Mouse (Mus musculus) v-Abl transformed pro-B cells (cell line): ENCODE measurements around the gene Rasgef1b.

ENCODE experiments used
- in situ Hi-C, 2 experiments: fragments of 400-800 bp; cut with MboI; formaldehyde crosslinking; loops; one replicate each; pipeline ENCODE4 v1.15.1; 2025; ENCODE audit not compliant: unreplicated experiment in 2 of 2

The Rasgef1b gene

DNA sequence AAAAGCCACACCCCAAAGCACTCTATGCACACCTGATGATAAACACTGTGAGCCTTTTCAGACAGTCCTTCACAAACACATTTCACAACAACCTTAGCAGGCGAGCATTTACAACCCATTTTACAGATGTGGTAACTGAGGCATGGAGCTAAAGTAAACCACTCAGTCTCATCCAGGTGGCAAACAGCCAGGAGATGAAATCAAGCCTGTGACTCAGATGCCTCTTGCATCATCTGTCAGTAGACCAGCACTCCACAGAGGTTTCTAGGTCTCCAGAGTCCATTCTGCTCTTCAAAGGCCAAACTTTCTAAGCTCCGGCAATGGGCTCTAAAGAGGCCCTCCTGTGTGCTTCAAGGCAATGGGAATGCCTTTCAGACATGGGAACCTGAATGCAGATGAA lies 396.8 kb downstream of the Rasgef1b start:
- in situ Hi-C loops: no loop called here

DNA sequence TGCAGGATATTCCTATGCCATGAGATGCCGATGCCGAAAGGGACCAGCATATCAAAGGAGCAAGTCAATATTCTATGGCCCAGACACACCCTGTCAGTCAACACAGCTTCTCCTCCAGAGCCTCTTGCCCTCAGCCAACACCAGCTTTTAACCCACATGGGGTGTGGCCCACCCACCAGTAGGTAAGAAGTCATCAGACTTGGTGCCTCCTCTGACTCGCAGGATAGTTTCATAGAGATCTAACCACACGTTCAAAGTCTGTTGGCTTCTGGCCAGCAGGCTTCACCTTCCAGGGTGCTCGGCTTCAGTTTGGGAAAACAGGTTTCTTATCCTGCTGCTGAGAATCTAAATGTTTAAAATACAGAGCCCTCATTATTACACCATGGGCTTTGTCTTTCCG lies 399.8 kb downstream of the Rasgef1b start:
- in situ Hi-C loops: no loop called here

DNA sequence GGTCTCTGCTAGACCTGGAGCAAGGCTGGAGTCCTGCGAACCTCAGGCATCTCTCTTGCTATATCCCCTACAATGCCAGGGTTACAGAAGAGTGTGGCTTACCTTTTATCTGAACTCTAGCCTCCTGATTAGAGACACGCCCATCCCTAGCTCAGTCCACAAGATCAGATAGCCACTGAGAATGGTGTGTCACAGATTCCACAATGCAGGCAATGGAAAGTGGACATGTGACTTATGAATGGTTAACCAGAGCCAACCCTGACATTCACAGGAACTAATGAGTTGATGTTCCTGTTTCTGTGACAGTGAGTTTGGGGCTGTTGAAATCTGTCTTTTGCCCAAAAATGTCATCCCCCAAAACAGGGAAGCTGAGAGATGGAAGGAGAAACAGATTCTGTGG lies 401.8 kb downstream of the Rasgef1b start:
- in situ Hi-C loops: no loop called here

DNA sequence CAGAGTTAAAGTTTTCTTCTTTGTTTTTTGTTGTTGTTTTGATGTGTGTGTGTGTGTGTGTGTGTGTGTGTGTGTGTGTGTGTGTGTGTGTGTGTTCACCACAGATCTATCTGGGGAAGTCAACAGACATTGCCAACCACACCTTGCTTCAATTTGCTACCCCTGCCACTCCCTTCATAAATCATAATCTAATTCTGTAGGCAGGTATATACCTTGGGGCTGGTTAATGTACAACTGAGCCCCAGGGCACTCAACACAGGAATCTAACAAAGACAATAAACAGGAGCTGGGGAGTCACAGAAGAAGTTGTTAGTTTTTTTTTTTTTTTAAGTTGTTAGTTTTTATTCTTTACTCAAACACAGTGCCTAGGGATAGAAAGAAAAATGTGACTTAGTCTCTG lies 403.6 kb downstream of the Rasgef1b start:
- in situ Hi-C loops: no loop called here

DNA sequence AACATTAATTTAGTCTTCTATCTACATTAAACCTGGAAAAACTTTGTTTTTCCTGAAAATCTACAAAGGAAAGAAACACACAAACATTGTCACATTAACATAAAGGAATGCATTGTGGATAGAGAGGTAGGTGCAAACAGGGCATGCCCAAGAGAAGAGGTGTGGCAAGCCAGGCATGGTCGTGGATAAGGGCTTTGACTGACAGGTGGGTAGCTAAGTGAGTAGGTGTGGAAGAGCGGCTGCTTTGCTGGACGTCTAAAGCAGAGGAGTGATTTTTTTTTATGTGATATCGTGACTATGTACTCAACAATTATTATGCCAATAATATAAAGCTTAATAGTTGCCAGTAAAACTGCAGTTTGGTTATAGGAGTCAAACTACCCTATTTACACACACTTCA lies 408.1 kb downstream of the Rasgef1b start:
- in situ Hi-C loops: no loop called here

DNA sequence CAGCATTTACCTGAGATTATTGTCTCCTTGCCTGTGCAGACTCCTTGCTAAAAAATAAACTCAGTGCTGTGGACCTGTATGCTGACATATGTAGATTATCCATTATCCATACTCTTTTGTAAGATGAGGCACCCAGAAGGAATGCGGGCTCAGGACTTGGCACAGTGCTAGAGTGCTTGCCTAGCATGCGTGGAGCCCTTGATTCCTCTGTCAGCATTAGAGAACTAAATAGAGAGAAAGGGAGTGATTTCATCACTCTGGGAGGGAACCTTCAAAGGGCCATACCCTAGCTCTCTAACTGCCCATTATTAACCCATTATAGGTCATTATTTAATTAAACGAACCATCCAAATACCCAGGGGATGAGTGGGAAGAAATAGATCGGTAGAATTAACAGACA lies 430.9 kb downstream of the Rasgef1b start:
- in situ Hi-C loops: no loop called here

DNA sequence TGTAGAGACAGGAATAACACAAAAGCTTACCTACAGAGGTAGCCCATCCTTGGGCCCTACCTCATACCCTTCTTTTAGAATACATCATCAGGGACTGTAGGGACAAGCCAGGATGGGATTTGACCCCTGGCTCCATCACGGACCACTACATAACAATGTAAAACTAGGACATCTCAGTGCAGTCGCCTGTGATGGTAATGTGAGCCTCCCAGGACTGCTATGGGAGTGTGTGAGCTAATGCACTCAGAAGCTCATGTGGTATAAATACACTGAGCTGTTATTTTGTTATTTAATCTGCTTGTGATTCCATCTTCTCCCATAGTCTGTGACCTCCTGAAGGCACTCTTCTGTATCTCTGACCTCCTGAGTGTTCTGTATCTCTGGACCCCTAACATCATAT lies 432.5 kb downstream of the Rasgef1b start:
- in situ Hi-C loops: no loop called here

DNA sequence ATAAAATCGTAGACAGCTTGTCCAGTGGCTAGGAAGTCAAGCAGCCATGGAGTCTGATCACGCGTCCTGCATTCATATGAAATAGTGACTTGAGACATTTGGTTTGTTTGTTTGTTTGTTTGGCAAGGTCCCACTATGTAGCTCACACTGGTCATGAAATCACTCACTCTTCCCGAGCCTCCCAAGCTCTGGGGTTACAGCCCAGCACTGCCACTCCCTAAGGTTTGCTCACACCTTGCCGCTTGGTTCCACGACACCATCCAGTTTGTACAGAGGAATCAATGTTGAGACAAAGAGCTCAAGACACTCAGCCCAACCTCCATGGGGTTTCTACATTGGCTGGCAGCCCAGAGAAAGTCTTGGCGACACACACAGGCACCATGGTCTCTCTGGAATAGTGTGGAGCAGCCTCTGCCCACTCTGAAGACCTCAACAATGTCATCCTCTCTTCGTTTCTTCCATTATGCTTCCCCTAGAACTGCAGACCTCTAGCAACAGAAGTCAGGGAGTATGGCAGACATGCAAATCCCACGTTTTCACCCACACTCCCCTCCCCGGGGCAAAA lies 436.5 kb downstream of the Rasgef1b start:
- in situ Hi-C loops: no loop called here

DNA sequence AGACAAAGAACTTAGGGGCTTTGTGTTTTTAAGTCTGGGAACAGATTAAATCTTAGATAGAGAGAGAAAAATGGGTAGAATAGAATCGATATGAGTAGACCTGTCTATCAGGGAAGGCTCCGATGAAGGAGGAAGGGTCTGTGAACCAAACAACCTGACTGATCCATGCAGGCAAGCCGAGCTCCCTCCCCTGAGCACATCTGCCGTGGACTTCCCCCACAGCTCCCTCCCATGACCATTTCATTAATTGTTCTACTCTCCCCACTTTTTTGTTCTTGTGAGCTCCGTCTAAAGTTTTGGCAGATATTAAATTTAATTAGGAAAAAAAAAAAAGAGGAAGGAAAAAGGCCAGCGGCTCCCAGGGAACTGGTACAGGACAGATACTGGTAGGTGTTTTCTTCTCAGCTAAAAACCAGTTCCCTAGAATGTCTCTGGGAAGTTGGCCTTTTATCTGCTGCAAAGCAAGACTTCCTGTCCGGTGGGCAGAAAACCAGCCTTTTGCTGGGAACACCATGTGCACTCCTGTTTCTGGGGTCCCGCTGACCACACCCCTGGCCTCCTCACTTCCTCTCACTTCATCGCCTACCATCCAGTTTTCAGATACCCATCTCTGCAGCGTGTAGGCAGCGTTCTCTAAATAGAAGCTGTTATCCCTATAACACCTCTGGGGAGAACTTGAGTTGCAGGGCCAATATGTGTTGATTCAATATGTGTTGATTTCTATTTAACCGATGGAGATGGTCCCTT lies 437.6 kb downstream of the Rasgef1b start:
- in situ Hi-C loops: no loop called here

DNA sequence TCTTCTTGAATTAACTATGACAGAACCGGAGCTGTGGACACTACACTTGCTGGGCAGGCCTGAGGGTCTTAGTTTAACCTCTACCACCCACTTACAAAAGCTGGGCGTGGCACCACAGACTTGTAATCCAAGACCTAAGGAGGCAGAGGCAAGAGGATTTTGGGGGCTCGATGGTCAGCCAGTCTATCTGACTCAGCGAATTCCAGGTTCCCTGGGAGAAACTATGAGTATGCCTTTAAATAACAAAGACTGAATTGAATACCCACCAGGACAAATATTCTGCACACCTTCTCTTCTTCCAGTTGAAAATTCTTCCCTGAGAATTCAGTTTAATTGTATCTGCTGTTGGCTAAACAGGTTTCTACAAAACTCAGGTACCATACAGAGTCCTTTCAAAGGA lies 440.6 kb downstream of the Rasgef1b start:
- in situ Hi-C loops: no loop called here

DNA sequence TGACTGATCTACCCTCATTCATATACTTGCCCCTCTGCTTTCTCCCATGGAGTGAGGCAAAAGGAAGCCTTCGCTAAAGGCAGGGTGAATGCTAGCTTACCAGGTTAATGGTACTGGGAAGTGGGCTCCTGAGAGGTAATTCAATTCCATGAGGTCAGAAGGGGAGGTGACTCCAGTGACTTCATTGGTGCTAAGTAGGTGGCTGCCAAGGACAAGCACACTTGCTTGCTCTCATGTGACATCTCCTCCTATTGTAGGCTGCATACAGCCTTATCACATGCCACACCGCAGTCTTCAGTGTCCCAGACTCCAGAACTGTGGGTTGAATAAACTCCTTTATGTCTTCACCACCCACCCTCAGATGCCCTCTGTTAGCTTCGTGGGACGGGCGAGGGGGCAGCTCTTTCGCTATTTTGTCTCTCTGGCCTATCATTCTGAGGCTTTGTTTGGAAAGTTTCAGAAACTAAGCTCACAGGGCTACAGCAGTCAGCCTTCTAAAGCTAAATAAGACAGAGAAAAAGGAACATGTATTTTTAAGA lies 441.1 kb downstream of the Rasgef1b start:
- in situ Hi-C loops: no loop called here

DNA sequence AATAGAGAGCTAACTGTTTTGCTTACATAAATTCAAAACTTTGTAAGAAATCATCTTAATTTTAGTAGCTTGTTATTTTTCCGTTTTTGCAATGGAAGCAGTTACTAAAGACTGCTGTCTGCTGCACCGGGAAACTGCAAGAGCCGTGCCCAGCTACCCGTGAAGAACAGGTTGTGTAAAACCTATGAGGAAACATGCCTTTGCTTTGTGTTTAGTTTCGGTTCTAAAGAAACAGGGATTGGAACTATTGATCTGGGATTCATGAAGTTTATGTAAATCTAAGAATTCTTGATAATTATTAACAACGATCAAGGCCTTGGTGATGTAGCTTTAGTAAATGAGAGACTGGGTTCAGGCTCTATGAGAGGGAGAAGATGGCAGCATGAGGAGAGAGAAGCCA lies 442.3 kb downstream of the Rasgef1b start:
- in situ Hi-C loops: no loop called here

DNA sequence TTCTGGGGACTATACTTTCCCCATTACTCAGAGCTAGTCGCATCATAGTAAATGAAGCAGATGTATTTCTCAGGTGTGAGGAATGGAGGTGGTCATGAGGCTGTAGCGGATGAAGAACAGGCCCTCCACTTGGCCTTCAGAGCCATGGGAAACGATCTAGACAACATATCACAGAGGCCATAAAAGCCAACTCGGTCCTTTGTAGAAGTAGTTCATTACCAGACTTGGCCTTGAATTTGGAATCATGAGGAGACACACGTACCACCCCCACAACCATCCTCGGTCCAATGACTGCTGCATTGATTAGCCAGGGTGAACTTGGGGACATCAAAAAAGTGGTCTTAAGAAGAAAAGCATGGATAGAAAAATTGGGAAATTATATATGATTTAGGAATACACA lies 442.8 kb downstream of the Rasgef1b start:
- in situ Hi-C loops: no loop called here

DNA sequence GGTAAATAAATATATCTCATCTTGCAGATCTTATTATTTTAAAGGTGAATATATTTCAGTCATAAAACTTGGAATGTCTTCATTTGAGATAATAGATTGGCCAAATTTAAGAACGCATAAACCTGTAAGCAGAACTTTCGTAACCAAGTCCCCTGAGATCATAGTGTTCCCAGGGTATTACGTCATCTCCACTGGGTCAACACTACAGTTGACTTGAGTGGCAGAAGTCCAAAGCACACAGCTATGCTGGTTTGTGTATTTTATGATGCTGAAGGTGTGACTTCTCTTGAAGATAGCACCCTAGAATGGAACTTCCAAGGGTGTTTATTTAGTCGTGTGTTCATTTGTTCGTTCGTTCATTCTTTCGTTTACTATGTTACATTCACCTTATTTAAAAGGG lies 444.5 kb downstream of the Rasgef1b start:
- in situ Hi-C loops: no loop called here

DNA sequence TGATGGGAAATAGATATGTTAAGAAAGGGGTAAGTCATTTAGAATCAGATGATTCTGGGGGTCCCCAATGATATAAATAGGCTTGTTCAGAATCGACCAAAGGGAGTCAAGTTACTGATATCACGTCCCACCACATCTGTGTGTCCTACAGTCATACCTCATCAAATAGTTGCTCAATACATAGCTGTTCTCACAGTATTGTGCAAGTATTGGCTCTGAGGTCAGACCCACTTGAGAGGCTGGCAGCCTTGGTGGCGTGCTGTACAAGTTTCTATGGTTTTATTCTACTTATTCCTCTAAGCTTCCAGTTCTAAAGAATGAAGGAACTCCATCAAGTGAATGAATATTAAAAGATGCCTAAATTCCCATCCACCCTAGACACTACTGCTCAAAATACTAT lies 445.2 kb downstream of the Rasgef1b start:
- in situ Hi-C loops: no loop called here

DNA sequence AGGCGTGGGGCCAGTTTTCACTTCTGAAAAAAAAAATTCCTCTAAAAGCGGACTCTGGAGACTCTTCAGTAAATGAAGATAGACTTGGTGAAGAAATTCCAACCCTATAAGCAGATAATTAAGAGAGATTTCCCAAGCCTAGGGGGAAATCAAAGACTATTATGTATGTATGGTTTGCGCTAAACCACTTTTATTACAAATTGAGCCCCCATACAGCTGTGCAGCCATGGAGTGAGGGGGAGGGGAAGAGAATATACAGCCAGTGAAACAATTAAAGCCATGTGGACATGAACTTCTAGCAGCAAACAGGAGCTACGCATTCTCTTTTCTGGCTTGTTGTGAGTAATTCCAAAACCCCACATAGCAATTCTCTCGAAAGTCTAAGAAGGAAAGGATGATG lies 448.3 kb downstream of the Rasgef1b start:
- in situ Hi-C loops: no loop called here

DNA sequence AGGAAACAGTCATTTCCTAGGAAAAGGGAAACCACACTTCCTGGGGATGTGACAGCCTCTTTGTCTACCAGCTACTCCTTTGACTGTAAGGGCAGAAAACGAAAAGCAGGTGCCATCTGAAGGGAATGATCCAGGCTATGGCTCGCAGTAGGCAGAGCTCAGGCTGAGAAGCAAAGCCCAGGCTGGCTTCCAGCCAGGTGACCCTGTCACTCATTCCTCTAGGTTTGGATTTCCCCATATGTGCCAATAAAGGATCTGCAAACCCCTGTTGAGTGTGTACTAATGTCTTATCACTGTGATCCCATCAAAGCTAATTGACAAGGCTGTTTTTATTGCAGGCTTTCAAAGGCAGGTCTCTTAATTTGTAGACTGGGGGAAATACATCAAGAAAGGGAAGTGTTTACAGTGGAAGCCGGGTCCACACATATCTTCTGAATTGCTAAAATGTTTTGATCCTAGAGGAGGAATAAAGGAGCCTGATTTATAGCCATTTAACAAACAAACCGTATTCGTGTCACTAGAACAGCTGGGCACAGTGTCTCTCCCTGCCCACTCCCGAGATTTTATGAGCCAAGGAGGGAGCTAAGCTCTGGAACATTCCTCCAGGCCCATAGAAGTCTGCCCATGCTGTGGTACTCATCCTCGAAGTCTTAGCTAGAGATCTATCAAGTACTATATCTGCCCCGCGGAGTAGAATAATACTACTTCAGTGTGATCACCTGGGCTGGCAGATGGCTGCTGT lies 449.7 kb downstream of the Rasgef1b start:
- in situ Hi-C loops: no loop called here

DNA sequence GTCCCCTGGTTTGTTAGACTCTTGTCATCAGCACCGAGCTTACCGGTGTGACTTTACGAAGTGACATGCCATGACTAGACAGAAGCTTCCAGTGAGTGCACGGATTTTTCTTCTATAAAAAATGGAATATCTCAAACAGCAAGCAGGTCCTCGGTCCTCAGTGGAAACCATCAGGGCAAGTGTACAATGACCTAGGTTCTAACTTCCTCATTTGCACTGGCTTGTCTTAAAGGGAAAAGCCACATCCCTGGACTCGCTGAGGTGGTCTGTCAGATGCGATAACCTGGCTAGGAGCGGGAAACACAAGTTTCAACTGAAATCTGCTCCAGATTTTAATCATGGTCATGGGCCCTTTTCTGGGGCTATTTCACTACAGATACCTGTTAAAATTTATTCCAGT lies 450.5 kb downstream of the Rasgef1b start:
- in situ Hi-C loops: no loop called here

DNA sequence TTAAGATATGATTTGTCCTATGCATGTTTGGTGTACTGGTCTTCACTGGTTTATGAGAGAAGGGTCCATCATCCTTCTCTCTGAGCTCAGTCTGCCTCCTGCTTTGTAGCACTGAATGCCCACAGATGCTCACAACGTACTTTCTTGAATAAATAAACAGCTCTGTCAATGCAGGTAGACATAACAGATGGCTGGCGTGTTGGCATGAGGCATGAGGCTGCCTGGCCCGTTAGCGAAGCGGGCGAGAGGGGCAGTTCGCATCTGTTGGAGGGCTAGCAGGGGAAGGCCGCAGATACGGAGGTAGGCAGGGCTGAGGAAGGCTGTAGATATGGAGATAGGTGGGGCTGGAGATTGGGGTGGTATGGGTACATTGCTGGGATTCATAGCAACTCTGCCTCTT lies 451.3 kb downstream of the Rasgef1b start:
- in situ Hi-C loops: no loop called here

DNA sequence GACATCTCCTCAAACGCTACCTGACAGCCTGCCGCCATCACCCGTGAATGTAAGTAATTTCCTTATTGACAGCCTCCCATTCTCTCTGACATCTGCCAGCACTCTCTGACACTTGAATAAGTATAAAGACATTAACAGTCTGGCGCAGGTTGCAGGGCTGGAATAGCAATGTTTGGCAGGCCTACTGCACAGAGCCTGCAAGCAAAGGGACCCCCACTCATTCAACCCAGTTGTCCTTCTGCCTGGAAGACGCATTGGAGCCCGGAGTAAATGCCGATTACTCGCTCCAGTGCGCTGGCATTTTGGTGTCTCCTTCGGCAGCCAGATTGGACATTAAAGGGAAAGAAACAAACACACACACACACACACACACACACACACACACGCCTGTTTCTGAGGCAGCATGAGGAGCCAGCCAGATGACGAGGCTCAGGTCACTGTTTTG lies 454.7 kb downstream of the Rasgef1b start:
- in situ Hi-C loops: no loop called here

DNA sequence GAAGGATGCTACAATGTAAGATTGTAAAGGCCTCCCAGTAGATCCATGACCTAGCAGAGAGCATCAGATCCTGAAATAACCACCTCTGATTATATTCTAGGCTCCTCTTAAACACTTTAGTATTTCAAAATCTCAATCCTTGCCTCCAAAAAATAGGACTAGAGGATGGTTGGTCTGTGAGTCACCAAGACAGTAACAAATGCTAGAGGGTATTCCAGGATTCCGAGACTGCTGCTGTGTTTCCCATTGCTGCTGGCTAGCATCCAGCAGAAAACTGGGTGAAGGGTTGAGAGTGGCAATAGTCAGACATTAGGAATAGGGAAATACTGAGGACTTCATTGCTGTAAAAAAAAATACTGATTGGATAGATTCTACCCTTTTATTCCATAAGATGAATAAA lies 457.3 kb downstream of the Rasgef1b start:
- in situ Hi-C loops: no loop called here

DNA sequence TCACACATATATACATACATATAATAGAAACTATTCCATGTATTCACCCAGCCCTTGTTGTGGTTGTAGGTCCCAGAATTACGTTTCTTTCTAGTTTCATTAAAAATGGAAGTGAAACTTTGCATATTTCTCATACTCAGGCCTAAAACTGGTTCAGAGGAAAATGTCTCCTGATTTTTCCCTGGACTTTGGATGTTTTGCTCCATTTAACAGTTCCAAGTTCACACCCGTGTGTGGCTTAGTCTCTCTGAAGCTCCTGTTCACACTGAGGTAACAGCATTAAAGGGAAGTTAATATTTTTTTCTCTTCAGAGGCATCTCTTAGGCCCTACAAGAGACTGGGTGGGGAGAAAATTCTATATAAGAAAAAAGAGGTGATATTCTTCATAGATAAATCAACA lies 459.7 kb downstream of the Rasgef1b start:
- in situ Hi-C loops: no loop called here
